Mouse (Mus musculus): ENCODE results near the gene Nqo2. TPM values are rescaled to one million over a fixed set of nuclear protein-coding genes. Genes with fewer than 3 reads are reported as not detected.
A peak's percentile ranks its signal among the peaks of the same experiment; 100 is the strongest.

Nqo2 gene
- polyA plus RNA-seq, 1 experiment from 2014 or later, result 23.4 TPM

- H3K4me1 ChIP-seq (replicated peaks; ENCODE audit: control insufficient read depth, insufficient read depth, low read length), result no peaks in the 10 kb centered on the region
- ATAC-seq (ENCODE audit: low FRiP score), result no peak
- WGBS, result 96% methylated on average over 9 of the region's 9 CpGs
- no peak overlapping the region for H3K9ac ChIP-seq (ENCODE audit: low read depth, low read length)
- DNase-seq (ENCODE audit: low spot score), result no peak
- no peaks in the 10 kb centered on the region for H3K9me3 ChIP-seq (ENCODE audit: control insufficient read depth, low read length)
- H3K4me3 ChIP-seq (ENCODE audit: low read depth, low read length), result no peak overlapping the region
- no peaks in the 10 kb centered on the region for H3K27me3 ChIP-seq (ENCODE audit: control insufficient read depth, insufficient read depth, low read length)
- no peak overlapping the region for H3K4me2 ChIP-seq (replicated peaks; ENCODE audit: low read depth, low read length)
- no peaks in the 10 kb centered on the region for H3K36me3 ChIP-seq (ENCODE audit: control insufficient read depth, insufficient read depth, low read length)
- no peak overlapping the region for H3K27ac ChIP-seq (ENCODE audit: low read depth, low read length)
These were observed 52.6 kb downstream of the Nqo2 start for GRCm38 (mm10) chr13:34016927-34017569.

DNA sequence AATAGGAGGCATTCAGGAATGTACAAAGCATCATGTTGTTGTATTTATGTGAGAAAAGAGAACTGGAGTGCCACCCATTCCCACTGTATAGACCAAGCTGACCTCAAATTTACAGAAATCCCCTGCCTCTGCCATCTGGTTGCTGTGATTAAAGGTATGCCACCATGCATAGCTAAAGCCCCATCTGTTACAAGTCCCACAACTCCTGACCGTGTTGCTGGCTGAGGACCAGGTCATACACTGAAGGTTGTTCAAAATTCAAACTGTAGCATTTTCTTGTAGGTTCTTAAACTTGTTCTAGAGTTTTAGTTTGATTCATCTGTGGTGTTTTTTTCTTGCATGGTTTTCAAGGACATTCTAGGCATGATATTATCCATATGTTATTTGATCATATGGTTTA is 54.0 kb downstream of the Nqo2 start:
- Histone ChIP-seq H3K9ac (ENCODE audit: low read depth, low read length) (no peak overlapping the region), H3K4me2 (replicated peaks; ENCODE audit: low read depth, low read length) (no peak overlapping the region), H3K36me3 (ENCODE audit: control insufficient read depth, insufficient read depth, low read length) (no peaks in the 10 kb centered on the region), H3K27ac (ENCODE audit: low read depth, low read length) (no peak overlapping the region), H3K4me3 (ENCODE audit: low read depth, low read length) (no peak overlapping the region), H3K27me3 (ENCODE audit: control insufficient read depth, insufficient read depth, low read length) (no peaks in the 10 kb centered on the region), H3K4me1 (replicated peaks; ENCODE audit: control insufficient read depth, insufficient read depth, low read length) (no peaks in the 10 kb centered on the region), H3K9me3 (ENCODE audit: control insufficient read depth, low read length) (no peaks in the 10 kb centered on the region)
- DNase-seq (ENCODE audit: low spot score), result no peak
- 85% methylated on average over 1 of the region's 1 CpGs for WGBS
- ATAC-seq (ENCODE audit: low FRiP score), result no peak

DNA sequence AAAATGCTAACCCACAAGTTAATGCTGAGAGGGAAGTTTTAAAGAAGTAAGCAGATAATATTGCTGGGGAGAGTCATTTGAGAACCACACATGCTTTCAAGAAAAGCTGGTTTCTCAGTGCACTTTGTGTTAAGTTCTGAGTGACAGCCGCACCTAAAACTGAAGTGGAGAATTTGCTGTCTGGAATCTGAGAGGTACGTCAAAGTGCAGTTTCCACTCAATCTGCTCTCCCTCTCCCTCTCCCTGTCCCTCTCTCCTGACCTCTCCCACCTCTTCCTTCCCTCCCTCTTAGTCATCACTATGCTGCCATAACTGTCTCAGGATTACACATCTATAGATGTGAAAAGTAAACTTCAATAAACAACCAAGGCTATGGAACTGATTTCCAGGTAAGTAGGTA is 57.5 kb downstream of the Nqo2 start:
- 92% methylated on average over 2 of the region's 2 CpGs for WGBS
- DNase-seq (ENCODE audit: low spot score), result no peak
- no peak for ATAC-seq (ENCODE audit: low FRiP score)
- H3K27me3 ChIP-seq (ENCODE audit: control insufficient read depth, insufficient read depth, low read length), result no peaks in the 10 kb centered on the region
- H3K36me3 ChIP-seq (ENCODE audit: control insufficient read depth, insufficient read depth, low read length), result no peaks in the 10 kb centered on the region
- H3K4me2 ChIP-seq (replicated peaks; ENCODE audit: low read depth, low read length), result no peak overlapping the region
- no peaks in the 10 kb centered on the region for H3K9me3 ChIP-seq (ENCODE audit: control insufficient read depth, low read length)
- no peak overlapping the region for H3K27ac ChIP-seq (ENCODE audit: low read depth, low read length)
- H3K4me3 ChIP-seq (ENCODE audit: low read depth, low read length), result no peak overlapping the region
- no peaks in the 10 kb centered on the region for H3K4me1 ChIP-seq (replicated peaks; ENCODE audit: control insufficient read depth, insufficient read depth, low read length)
- H3K9ac ChIP-seq (ENCODE audit: low read depth, low read length), result no peak overlapping the region

DNA sequence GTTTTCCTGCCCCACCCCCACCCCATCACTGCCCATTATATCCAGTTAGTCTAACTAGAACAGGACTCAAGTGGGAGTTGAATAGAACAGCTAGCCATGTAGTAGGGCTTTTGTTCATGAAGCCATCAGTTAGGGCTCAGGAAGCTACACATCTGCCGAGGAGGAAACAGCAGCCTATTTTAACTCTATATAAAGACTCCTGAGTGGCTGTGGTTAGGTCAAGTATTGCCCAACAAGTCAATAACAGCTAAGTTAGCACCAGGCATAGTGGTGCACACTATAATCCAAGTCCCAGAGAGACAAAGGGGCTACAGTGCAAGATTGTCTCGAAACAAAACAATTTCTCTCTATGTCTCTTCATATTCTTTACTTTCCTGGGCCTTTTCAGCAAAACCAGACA is 67.6 kb downstream of the Nqo2 start:
- no peak overlapping the region for H3K27ac ChIP-seq (ENCODE audit: low read depth, low read length)
- H3K4me2 ChIP-seq (replicated peaks; ENCODE audit: low read depth, low read length), result no peak overlapping the region
- no peak for DNase-seq (ENCODE audit: low spot score)
- 77% methylated on average over 2 of the region's 2 CpGs for WGBS
- no peak for ATAC-seq (ENCODE audit: low FRiP score)
- no peak overlapping the region for H3K4me3 ChIP-seq (ENCODE audit: low read depth, low read length)
- H3K9me3 ChIP-seq (ENCODE audit: control insufficient read depth, low read length), result no peaks in the 10 kb centered on the region
- no peaks in the 10 kb centered on the region for H3K4me1 ChIP-seq (replicated peaks; ENCODE audit: control insufficient read depth, insufficient read depth, low read length)
- H3K36me3 ChIP-seq (ENCODE audit: control insufficient read depth, insufficient read depth, low read length), result no peaks in the 10 kb centered on the region
- no peak overlapping the region for H3K9ac ChIP-seq (ENCODE audit: low read depth, low read length)
- H3K27me3 ChIP-seq (ENCODE audit: control insufficient read depth, insufficient read depth, low read length), result no peaks in the 10 kb centered on the region

DNA sequence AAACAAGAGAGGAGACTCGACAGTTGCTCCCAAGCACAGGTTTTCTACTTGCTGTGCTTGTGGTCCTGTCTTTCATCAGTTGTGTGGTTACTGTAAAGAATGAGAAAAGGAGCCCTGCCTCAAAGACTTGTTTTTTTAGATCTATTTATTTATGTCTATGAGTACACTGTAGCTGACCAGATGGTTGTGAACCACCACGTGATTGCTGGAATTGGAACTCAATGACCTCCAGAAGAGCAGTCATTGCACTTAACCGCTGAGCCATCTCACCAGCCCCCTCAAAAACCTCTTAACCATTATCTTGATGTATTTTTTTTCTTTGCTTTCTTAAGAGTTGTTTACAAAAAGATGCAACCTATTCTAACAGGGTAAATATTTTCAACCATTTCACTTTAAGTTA is 70.9 kb downstream of the Nqo2 start:
- Histone ChIP-seq H3K9me3 (ENCODE audit: control insufficient read depth, low read length) (no peaks in the 10 kb centered on the region), H3K27ac (ENCODE audit: low read depth, low read length) (no peak overlapping the region), H3K4me3 (ENCODE audit: low read depth, low read length) (no peak overlapping the region), H3K27me3 (ENCODE audit: control insufficient read depth, insufficient read depth, low read length) (no peaks in the 10 kb centered on the region), H3K36me3 (ENCODE audit: control insufficient read depth, insufficient read depth, low read length) (no peaks in the 10 kb centered on the region), H3K4me2 (replicated peaks; ENCODE audit: low read depth, low read length) (no peak overlapping the region), H3K9ac (ENCODE audit: low read depth, low read length) (no peak overlapping the region), H3K4me1 (replicated peaks; ENCODE audit: control insufficient read depth, insufficient read depth, low read length) (no peaks in the 10 kb centered on the region)
- no peak for ATAC-seq (ENCODE audit: low FRiP score)
- no peak for DNase-seq (ENCODE audit: low spot score)
- 93% methylated on average over 3 of the region's 3 CpGs for WGBS

DNA sequence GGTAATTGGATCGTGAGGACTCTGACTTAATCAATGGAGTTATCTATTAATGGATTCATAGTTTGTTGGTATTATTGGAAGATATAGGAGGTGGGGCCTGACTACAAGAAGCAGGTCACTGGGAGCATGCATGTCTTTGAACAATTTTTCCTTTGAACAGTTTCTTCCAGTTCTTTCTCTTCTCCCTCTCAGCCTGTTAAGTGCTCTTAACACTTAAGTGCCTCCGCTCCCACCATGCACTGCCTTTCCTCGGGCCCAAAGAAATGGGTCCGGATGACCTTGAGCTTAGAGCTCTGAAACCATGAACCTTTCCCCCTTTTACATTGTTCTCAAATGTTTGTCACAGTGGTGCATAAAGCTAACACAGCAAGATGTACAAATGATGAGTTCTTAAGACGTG is 72.2 kb downstream of the Nqo2 start:
- WGBS, result 87% methylated on average over 5 of the region's 5 CpGs
- DNase-seq (ENCODE audit: low spot score) (no peak), ATAC-seq (ENCODE audit: low FRiP score) (no peak)
- H3K27ac ChIP-seq (ENCODE audit: low read depth, low read length), result no peak overlapping the region
- no peaks in the 10 kb centered on the region for H3K27me3 ChIP-seq (ENCODE audit: control insufficient read depth, insufficient read depth, low read length)
- no peak overlapping the region for H3K4me3 ChIP-seq (ENCODE audit: low read depth, low read length)
- no peaks in the 10 kb centered on the region for H3K9me3 ChIP-seq (ENCODE audit: control insufficient read depth, low read length)
- no peaks in the 10 kb centered on the region for H3K36me3 ChIP-seq (ENCODE audit: control insufficient read depth, insufficient read depth, low read length)
- no peak overlapping the region; the same call in 1 of the 2 replicates for H3K9ac ChIP-seq (ENCODE audit: low read depth, low read length)
- no peak overlapping the region for H3K4me2 ChIP-seq (replicated peaks; ENCODE audit: low read depth, low read length)
- H3K4me1 ChIP-seq (replicated peaks; ENCODE audit: control insufficient read depth, insufficient read depth, low read length), result no peaks in the 10 kb centered on the region

DNA sequence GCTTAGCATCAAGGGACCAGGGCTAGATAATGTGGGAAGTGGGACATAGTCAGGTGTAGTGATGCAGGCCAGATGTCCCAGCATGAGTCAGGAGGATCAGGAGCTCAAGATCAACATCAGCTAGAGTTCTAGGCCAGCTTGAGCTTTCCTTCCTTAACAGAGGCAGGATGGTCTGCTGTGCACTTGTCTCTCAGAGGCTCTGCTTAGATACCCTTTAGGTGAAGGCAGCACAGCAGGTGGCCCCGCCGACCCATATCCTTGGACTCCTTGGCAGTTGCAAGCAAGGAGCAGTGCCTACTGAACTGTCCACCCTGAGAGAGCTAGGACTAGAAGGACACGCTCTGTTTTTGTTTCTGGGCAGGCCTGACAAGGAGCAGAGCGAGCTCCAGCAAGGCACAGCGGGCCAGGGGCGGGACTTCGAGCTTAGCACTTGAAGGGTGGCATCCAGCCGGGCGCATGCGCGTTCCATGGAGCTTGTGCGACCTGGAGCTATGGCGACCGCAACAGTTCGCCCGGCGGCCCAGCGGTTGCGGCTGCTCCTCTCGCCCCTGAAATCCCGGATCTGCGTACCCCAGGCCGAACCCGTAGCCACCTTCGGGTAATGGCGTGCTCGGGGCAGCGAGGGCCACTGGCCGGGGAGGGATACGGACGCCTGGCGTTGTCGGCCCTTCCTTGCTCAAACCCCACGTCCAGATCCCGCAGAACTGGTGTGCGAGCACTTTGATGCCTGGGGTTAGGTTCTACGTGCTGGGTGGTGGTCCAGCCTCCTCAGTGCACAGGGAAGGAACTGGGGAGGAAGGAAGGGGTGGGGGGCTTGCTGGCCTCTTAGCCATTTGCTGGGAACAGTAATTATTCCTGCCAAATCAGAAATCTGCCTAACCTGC is 72.9 kb downstream of the Nqo2 start, which contains the start of gene Bphl:
TSS of gene Bphl (plus strand) at position 426 of the 884 bp plus-strand sequence.
- H3K36me3 ChIP-seq (ENCODE audit: control insufficient read depth, insufficient read depth, low read length), result no peaks in the 10 kb centered on the region
- no peaks in the 10 kb centered on the region for H3K4me1 ChIP-seq (replicated peaks; ENCODE audit: control insufficient read depth, insufficient read depth, low read length)
- under 1% methylated on average over 37 of the region's 37 CpGs for WGBS
- H3K27ac ChIP-seq (ENCODE audit: low read depth, low read length), result peak within 1 kb of the TSS; percentile 61
- peak within 1 kb of the TSS; percentile 52 for H3K4me2 ChIP-seq (replicated peaks; ENCODE audit: low read depth, low read length)
- peak within 1 kb of the TSS; percentile 64 for H3K4me3 ChIP-seq (ENCODE audit: low read depth, low read length)
- H3K9ac ChIP-seq (ENCODE audit: low read depth, low read length), result peak within 1 kb of the TSS; percentile 88
- H3K9me3 ChIP-seq (ENCODE audit: control insufficient read depth, low read length), result no peaks in the 10 kb centered on the region
- no peaks in the 10 kb centered on the region for H3K27me3 ChIP-seq (ENCODE audit: control insufficient read depth, insufficient read depth, low read length)
- ATAC-seq (ENCODE audit: low FRiP score) (peak; percentile 96), DNase-seq (ENCODE audit: low spot score) (peak; percentile 96)

DNA sequence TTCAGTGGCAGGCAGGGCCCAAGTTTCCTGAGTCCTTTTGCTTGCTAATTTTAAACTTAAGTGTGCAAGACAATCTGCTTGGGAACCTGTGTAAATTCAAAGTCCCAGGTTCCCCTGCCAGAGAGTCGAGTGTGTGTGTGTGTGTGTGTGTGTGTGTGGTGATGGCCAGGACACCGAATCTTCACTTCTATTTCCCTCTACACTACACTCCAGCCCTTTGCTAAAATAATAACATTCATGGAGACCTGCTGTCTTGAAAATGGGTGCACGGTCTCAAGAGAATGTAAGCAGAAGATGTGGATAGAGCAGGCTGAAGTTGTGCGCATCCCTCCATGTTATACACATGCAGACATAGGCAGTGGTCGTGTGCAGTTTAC is 73.6 kb downstream of the Nqo2 start:
- peak; percentile 30; the same call in 1 of the 2 replicates for ATAC-seq (ENCODE audit: low FRiP score)
- no peaks in the 10 kb centered on the region for H3K36me3 ChIP-seq (ENCODE audit: control insufficient read depth, insufficient read depth, low read length)
- peak overlapping the region; percentile 52 for H3K4me2 ChIP-seq (replicated peaks; ENCODE audit: low read depth, low read length)
- H3K27me3 ChIP-seq (ENCODE audit: control insufficient read depth, insufficient read depth, low read length), result no peaks in the 10 kb centered on the region
- WGBS, result 53% methylated on average over 5 of the region's 5 CpGs
- H3K9ac ChIP-seq (ENCODE audit: low read depth, low read length), result peak overlapping the region; percentile 88
- DNase-seq (ENCODE audit: low spot score), result no peak
- peak overlapping the region; percentile 61; the same call in 1 of the 2 replicates for H3K27ac ChIP-seq (ENCODE audit: low read depth, low read length)
- H3K4me1 ChIP-seq (replicated peaks; ENCODE audit: control insufficient read depth, insufficient read depth, low read length), result no peaks in the 10 kb centered on the region
- no peaks in the 10 kb centered on the region for H3K9me3 ChIP-seq (ENCODE audit: control insufficient read depth, low read length)
- peak overlapping the region; percentile 64 for H3K4me3 ChIP-seq (ENCODE audit: low read depth, low read length)
